Mouse (Mus musculus) adrenal gland, adult 18-20 months (tissue): Measurements from ENCODE around the gene Magi2. TPM values are rescaled to one million over a fixed set of nuclear protein-coding genes. Genes with fewer than 3 reads are reported as not detected.

ENCODE experiments used
- DNase-seq, 2 experiments: peaks; one replicate each; pipeline ENCODE4 v3.0.0; 2021 to 2022; ENCODE audit warnings: low spot score in 2 of 2
- total RNA-seq, 2 experiments: library from RNA; stranded (reverse); gene quantifications; 1 replicate in 1 of 2; 2 replicates in 1 of 2; pipeline ENCODE4 v1.2.3; 2021

Gene Magi2
- total RNA-seq, 2 experiments from 2014 or later, result 7.2 to 11.8 TPM

- no peak for DNase-seq
Observed at GRCm38 (mm10) chr5:20578666-20579065, 1351.8 kb downstream of the Magi2 start.

- DNase-seq, result no peak
Observed at GRCm38 (mm10) chr5:20580619-20581018, 1353.8 kb downstream of the Magi2 start.

- DNase-seq, result no peak
Observed at GRCm38 (mm10) chr5:20582995-20583435, 1356.2 kb downstream of the Magi2 start.

GRCm38 (mm10) chr5:20583639-20584038 lies 1356.8 kb downstream of the Magi2 start:
- DNase-seq, result no peak

- no peak for DNase-seq
Observed at GRCm38 (mm10) chr5:20584769-20585168, 1357.9 kb downstream of the Magi2 start.

GRCm38 (mm10) chr5:20589731-20590130 lies 1362.9 kb downstream of the Magi2 start:
- no peak for DNase-seq

GRCm38 (mm10) chr5:20598196-20598595 lies 1371.4 kb downstream of the Magi2 start:
- DNase-seq, result no peak

- no peak for DNase-seq
Observed at GRCm38 (mm10) chr5:20603756-20604469, 1377.1 kb downstream of the Magi2 start.

GRCm38 (mm10) chr5:20606497-20606896 lies 1379.7 kb downstream of the Magi2 start:
- DNase-seq, result no peak

GRCm38 (mm10) chr5:20607503-20607902 lies 1380.7 kb downstream of the Magi2 start:
- no peak for DNase-seq

- DNase-seq, result no peak
Observed at GRCm38 (mm10) chr5:20609206-20609935, 1382.5 kb downstream of the Magi2 start.

- no peak for DNase-seq
Observed at GRCm38 (mm10) chr5:20610640-20611039, 1383.8 kb downstream of the Magi2 start.

- DNase-seq, result no peak
Observed at GRCm38 (mm10) chr5:20612616-20613015, 1385.8 kb downstream of the Magi2 start.

- DNase-seq, result no peak
Observed at GRCm38 (mm10) chr5:20614891-20615290, 1388.1 kb downstream of the Magi2 start.

GRCm38 (mm10) chr5:20620596-20621511 lies 1394.0 kb downstream of the Magi2 start:
- no peak for DNase-seq

GRCm38 (mm10) chr5:20622417-20622816 lies 1395.6 kb downstream of the Magi2 start:
- no peak for DNase-seq

- DNase-seq, result no peak
Observed at GRCm38 (mm10) chr5:20622837-20623573, 1396.2 kb downstream of the Magi2 start.

- no peak for DNase-seq
Observed at GRCm38 (mm10) chr5:20625117-20625516, 1398.3 kb downstream of the Magi2 start.

GRCm38 (mm10) chr5:20628954-20629601 lies 1402.2 kb downstream of the Magi2 start:
- DNase-seq, result no peak
